Mouse (Mus musculus) kidney, postnatal 4 days (tissue): Measurements from ENCODE around the gene Thoc3.
"Not testable (repeated sequence)": the region's sequence is repeated elsewhere in the genome, so short reads cannot be mapped to it uniquely, and the experiment has no call there.

Experiments used
- DNase-seq, 2 experiments: peaks; one replicate each; pipeline ENCODE4 v3.0.0; 2021; ENCODE audit warnings: mixed read lengths in 2 of 2

Thoc3 gene

GRCm38 (mm10) chr13:54468098-54469011 is at the start of gene Thoc3:
TSS of gene Thoc3 (minus strand) at chr13:54468849.
- peak; percentile 93 to 95 for DNase-seq

DNA sequence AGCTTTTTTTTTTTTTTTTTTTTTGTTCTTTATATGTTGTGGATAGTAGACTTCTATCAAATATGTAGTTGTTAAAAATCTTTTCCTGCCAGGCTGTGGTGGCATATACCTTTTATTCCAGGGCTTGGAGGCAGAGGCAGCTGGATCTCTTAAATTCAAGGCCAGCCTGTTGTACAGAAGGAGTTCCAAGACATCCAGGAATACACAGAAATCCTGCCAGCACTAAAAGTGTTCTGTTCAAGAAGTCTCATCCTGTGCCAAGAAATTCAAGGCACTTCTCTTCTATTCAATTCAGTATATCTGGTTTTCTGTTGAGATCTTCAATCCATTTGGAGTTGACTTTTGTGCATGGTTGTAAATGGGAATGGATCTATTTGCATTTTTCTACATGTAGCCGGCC is 37.3 kb upstream of the Thoc3 start:
- no peak for DNase-seq

- peak; percentile 22 to 23 for DNase-seq
Measured at GRCm38 (mm10) chr13:54504611-54505260, 36.1 kb upstream of the Thoc3 start.

DNA sequence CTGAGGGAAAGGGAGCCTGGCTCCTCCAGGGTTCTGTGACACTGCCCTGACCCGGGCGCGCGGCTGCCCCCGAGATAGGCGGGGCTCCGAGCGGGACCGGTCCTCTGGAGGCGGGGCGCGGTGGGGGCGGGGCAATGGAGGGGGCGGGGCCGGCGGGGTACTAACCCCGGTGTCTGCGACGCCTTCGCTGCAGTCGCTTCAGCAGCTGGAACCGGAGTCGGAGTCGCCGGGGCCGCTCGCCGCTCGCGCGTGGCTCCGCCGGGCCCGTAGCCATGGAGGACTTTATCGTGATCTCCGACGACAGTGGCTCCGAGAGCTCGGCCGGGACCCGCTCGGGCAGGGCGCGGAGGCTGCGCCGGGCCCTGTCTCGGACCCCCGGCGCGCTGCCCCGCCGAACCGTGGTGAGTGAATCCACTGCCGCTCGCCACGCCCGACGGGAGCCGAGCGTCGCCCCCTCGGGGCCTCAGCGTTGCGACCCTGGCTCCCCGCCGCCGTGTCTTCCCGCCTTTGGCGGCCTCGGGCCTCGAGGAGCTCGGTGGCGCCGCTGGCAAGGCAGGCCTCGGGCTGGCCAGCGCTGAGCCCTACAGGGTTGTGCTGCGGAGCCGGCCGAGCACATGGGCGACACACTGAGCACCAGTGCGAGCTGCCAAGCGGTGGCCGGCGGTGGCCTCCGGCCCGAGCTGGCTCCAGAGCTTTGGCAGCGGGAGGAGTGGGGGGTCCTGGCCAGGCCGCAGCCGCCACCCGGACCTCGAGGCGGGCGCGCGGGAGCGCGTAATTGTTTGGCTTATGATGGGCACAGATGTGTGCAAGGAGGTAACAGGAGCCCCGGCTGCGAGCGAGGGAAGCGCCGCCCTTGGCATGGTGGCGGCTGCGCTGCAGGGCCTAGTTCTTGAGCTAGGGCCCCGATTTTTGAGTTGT is 35.2 kb upstream of the Thoc3 start, which contains the start of gene Simc1:
Simc1 (plus strand) TSS at position 176 of the 918 bp plus-strand sequence.
- peak; percentile 83 to 90 for DNase-seq

GRCm38 (mm10) chr13:54503278-54503603 is 34.6 kb upstream of the Thoc3 start:
- DNase-seq = no peak

GRCm38 (mm10) chr13:54501957-54502690 is 33.5 kb upstream of the Thoc3 start:
- DNase-seq = no peak

- DNase-seq = no peak
Measured at GRCm38 (mm10) chr13:54501352-54501751, 32.7 kb upstream of the Thoc3 start.

- not testable (repeated sequence) for DNase-seq
Measured at GRCm38 (mm10) chr13:54499551-54499950, 30.9 kb upstream of the Thoc3 start.

DNA sequence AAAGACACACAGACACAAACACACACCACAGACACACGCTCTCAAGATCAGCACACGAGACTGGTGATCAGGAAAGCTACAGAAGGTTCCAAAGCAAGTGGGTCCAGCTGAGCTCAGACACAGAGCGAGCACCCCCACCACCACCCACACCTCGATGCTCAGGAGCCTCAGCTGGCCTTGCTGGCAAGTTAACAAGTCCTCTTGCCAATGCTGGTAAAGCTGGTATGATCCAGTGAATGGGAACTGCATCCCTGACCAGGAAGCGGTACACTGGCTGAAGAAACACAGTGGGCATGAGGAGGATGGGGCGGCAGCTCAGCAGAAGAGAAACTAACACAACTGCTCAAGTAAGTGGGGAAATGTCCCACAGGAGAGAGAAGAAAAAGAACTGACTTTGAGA is 22.7 kb upstream of the Thoc3 start:
- DNase-seq = no peak

GRCm38 (mm10) chr13:54490411-54490810 is 21.8 kb upstream of the Thoc3 start:
- no peak for DNase-seq

- peak; percentile 33 to 51 for DNase-seq
Measured at GRCm38 (mm10) chr13:54481498-54481897, 12.8 kb upstream of the Thoc3 start.

GRCm38 (mm10) chr13:54479286-54479685 is 10.6 kb upstream of the Thoc3 start:
- no peak for DNase-seq

DNA sequence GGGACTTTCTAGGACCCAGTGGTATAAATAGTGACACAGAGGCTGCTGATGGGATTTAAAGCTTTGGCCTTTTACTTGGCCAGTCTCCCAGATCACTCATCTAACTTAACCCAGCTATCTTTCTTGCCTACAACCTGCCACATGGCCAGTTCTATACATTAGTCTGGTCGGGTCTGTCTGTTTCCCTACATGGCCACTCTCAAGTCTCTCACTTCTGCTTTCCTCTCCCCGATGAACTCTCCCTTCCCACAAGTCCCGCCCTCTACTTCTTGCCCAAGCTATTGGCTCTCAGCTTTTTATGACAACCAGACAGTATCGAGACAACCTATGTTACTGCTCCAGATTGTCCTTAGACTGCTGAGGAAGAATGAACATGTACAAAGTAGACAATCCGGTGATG is 7.1 kb upstream of the Thoc3 start:
- no peak for DNase-seq

GRCm38 (mm10) chr13:54474996-54475395 is 6.3 kb upstream of the Thoc3 start:
- DNase-seq = no peak

DNA sequence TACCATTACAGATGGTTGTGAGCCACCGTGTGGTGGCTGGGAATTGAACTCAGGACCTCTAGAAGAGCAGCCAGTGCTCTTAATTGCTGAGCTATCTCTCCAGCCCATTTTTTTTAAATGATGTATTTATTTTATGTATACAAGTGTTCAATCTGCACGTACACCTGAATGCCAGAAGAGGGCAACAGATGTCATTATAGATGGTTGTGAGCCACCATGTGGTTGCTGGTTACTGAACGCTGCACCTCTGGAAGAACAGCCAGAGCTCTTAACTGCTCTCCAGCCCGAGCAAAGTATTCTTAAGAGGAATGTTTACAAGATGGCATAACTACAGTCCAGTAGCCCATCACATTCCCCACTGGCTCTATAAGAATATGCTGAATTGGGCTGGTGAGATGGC is 3.3 kb upstream of the Thoc3 start:
- no peak for DNase-seq

DNA sequence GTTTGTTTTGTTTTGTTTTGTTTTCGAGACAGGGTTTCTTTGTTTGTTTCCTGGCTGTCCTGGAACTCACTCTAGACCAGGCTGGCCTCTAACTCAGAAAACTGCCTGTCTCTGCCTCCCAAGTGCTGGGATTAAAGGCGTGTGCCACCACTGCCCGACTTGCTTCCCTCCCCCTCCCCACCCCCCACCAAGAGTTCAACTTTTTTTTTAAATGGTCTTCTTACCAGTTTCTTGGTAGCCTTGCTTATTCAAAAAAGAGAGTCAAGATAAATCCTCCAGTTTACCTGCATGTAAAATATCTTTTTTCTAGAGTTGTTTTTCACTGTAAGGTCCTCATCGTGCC is 334 bp upstream of the Thoc3 start:
- DNase-seq = no peak

- no peak for DNase-seq
Measured at GRCm38 (mm10) chr13:54459282-54459681, 9.4 kb downstream of the Thoc3 start.

- peak; percentile 56 to 63 for DNase-seq
Measured at GRCm38 (mm10) chr13:54457062-54457461, 11.6 kb downstream of the Thoc3 start.

- DNase-seq = peak; percentile 57 to 74
Measured at GRCm38 (mm10) chr13:54447496-54448224, 21.0 kb downstream of the Thoc3 start.

- DNase-seq = peak; percentile 92
Measured at GRCm38 (mm10) chr13:54446686-54447495, 21.8 kb downstream of the Thoc3 start.

DNA sequence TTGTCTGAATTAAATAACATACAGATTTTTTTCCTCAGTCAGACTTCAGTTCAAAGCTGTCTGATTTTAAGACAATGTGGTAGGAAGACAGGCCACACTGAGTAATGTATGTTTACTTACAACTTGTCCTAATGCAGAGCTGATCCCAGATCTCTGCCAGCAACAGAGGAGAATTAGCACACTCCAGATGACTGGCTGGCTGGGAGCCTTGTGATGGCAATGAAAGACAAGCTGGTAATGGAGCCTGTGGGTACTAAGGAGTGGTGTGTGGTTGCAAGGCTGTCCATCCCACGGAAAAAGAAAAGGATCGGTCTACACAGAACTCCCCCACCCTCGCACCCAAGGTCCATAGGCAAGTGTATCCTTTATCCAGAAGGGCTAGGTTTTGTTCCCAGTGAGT is 25.0 kb downstream of the Thoc3 start:
- no peak for DNase-seq
